Mouse (Mus musculus) kidney, postnatal 36 days (tissue): ENCODE measurements around the gene Creb3.
"Not testable (repeated sequence)": the region's sequence is repeated elsewhere in the genome, so short reads cannot be mapped to it uniquely, and the experiment has no call there.

ENCODE experiments used
- DNase-seq, 2 experiments: peaks; one replicate each; pipeline ENCODE4 v3.0.0; 2021 to 2022; ENCODE audit warnings: mixed read lengths in 2 of 2

Gene Creb3

GRCm38 (mm10) chr4:43584444-43585416, 22.6 kb downstream of the Creb3 start, which contains the start of gene Msmp:
TSS of gene Msmp (minus strand) at chr4:43584494.
- DNase-seq = peak; percentile 65 to 69

DNA sequence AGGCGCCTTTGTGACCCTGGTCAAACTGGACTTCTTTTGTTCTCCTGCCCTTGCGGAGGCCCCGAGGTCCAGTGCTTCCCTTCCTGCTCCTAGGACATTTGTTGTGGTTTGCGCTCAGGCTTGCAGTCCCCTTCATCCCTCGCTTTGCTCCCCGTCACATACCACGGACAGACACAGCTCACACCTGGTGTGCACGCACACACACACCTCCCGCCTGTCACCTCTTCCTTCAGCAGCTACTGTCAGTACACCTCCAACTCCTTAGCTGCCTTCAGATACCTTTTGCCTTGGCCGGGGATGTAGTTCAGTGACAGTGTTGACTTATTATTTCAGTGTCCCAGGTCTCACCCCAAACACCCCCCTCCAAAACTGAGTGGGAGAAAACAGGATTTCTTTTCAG, 23.6 kb downstream of the Creb3 start:
- DNase-seq = no peak

GRCm38 (mm10) chr4:43586411-43586810, 24.3 kb downstream of the Creb3 start:
- peak; percentile 89 for DNase-seq

DNA sequence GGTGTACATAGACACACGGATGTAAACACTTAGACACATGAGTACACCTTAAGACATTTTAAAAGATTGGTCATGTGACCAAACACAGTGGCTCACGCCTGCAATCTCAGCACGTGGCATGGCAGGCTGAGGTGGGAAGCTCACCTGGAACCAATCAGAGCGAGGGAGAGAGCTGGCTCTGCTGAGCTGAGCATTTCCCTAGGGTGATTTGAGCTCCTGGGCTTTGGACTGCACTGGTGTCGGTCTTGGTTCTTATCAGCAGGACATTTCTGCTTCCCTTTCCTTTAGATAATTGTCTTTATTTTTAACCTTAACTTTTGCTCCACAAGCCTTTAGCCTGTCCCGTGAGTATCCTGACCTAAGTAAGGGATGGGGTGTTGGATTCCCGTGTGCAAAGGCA, 25.5 kb downstream of the Creb3 start:
- peak; percentile 36 to 46 for DNase-seq

DNA sequence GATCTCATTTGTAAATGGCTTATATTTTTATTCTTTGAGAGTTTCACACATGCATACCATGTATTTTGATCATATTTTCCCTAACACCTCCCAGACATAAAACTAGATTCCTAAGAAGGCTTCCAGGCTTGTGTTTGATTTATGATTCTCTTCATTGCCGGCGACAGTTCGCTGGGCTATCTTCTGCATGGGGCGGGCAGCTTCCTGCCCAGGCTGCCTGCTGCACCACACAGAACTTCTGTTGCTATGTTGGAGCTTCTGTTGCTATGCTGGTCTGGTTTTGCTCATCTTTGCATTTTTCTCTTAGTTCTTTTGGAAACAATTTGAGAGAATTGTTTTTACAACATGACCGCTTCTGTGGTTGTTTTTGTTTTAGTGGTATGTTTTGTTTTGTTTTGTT, 29.4 kb downstream of the Creb3 start:
- DNase-seq = peak in 1 of 2 experiments; percentile 34

DNA sequence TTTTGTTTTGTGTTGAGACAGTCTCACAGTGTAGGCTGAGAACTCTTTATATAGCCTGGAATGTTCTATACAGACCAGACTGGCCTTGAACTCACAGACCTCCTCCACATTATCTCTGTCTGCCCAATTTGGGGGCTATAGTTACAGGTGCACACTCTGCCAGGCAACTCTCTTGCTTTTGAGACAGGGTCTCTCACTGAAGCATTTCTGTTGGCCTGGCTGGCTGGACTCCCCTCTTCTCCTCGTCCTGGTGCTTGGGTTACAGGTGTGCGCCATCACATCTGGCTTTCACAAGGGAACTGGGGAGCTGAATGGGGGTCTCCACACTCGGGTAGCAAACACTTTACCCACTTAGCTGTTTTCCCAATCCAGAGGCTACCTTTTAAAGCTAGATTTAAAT, 29.8 kb downstream of the Creb3 start:
- no peak for DNase-seq

DNA sequence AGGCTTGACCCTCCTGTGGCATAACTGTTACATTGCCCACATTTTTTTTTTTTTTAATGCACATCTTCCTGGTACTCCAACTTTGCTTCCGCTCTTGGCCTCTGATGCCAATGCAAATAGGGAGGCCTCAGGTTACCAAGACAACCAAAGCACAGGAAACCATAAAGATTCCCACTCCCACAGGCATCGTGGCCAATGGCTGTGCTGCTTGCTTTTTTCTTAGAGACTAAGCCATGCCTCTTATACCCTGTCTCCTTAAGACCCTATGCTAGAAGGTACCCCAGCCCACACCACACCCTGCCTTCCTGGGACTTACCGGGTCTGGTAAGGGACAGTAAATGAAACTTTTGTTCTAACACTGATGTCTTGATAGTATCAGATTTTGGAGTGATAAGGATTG, 31.3 kb downstream of the Creb3 start:
- DNase-seq = no peak

DNA sequence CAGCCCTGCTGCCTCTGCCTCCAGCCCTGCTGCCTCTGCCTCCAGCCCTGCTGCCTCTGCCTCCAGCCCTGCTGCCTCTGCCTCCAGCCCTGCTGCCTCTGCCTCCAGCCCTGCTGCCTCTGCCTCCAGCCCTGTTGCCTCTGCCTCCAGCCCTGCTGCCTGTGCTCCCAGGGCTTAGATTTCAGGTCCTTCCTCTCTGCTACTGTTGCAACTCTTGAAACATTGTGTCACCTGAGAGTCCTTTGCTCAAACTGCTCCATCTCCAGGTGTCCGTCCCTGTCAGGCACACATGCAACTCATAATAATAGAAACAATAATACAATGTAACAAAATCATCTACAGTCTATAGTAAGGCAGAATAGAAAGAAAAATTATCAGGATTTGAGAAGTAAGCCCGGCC, 34.5 kb downstream of the Creb3 start:
- not testable (repeated sequence) for DNase-seq

GRCm38 (mm10) chr4:43598200-43598599, 36.1 kb downstream of the Creb3 start:
- DNase-seq = no peak

DNA sequence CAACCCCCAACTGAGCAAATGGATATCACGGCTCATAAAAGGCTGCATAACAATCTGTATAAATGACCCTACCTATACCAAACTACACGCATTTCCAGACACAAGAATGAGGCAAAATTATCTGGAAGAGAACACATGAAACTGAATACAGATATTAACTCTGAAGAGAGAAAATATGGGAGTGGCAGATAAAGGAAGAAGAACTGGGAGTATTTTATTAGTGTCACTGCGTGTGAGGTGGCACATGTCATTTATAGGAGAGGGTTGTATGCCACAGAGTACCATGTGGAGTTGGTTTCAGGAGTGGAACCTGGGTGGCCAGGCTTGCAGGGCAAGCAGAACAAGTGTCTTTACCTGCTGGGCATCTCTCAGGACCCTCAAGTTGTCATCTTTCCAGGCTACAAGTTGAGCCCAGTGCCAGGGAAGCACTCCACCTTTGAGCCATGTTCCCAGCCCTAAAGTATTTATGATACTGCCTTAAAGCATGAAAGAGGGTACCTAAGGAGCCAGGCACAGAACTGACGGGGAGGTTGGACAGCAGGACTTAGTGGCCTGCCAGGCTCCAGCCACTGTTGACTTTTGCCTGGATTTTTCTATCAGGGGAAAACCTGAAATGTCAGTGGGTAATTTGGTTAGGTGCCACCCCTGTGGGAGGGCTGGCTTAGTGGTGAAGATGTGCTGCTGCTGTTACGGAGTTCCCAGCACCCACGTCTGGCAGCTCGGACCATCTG, 36.7 kb downstream of the Creb3 start:
- no peak for DNase-seq

- no peak for DNase-seq
These were observed 38.2 kb downstream of the Creb3 start for GRCm38 (mm10) chr4:43600195-43600934.

GRCm38 (mm10) chr4:43604099-43604498, 42.0 kb downstream of the Creb3 start:
- DNase-seq = no peak

- no peak for DNase-seq
These were observed 42.9 kb downstream of the Creb3 start for GRCm38 (mm10) chr4:43604751-43605685.

DNA sequence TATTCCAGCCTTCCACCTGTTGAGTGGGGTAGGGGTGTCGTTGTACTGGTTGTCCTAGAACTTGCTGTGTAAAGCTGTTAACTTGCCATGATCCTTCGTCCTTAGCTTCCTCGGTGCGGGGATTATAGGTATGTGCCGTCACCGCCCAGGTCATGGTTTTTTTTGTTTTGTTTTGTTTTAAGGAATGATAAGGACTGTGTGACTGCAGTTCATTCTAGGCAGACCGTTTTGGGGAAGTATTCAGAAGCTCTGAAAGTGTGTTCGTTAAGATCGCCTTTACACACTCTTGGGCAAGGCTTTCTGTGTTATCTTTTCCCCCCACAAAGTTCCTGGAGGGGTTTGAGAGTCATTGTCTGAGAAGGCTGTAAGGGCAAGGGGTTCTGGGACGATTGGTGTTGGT, 50.4 kb downstream of the Creb3 start:
- no peak for DNase-seq

DNA sequence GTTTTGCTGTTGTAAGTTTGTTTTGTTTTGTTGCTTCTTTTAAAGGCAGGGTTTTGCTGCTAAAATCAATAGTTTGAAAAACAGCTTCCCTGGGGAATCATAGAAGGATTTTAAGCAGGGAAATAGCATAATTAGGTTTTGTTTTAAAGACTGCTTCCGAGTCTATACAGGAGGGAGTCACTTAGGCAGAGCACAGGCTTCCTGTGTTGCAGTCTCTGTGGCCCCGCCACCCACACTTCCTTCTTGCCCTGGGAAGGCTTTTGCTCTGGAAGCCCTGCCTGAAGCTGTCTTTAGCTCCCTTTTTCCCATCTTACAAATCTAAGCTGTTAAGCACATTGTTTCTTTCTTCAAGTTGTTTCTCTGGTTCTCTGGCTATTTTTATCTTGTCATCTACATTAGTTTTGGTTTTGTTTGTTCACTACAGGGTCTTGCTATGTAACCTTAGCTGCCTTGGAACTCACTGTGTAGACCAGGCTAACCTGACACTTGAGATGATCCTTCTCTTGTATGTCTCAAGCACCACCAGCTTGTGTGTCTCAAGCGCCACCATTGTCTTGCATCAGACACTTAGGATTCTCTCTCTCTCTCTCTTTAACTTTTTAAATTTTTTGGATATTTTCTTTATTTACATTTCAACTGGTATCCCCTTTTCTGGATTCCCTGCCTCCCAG, 51.1 kb downstream of the Creb3 start:
- DNase-seq = peak in 1 of 2 experiments; percentile 32
